Mouse (Mus musculus) stomach, postnatal 0 days (tissue): Measurements from ENCODE around the gene Hmga1b. TPM values are rescaled to one million over a fixed set of nuclear protein-coding genes. Genes with fewer than 3 reads are reported as not detected.
A peak's percentile ranks its signal among the peaks of the same experiment; 100 is the strongest.
"Not testable (repeated sequence)": the region's sequence is repeated elsewhere in the genome, so short reads cannot be mapped to it uniquely, and the experiment has no call there.

ENCODE experiments used
- ATAC-seq: fragments of 200-750 bp; cut with Nextera tagmentation; 2 replicates; pipeline ENCODE4 v1.8.0; 2017; ENCODE audit not compliant: low FRiP score, low TSS enrichment
- DNase-seq: peaks from one replicate; pipeline ENCODE4 v3.0.0-alpha.2; 2016; ENCODE audit warnings: low spot score
- H3K27ac ChIP-seq: fragments of 300-500 bp; sonication (generic); replicated peaks from 2 replicates; pipeline ENCODE4 v1.5.1; 2014; ENCODE audit warnings: mild to moderate bottlenecking, control low read depth
- H3K27me3 ChIP-seq: fragments of 300-500 bp; sonication (generic); 2 replicates; pipeline ENCODE4 v1.6.1; 2014; ENCODE audit warnings: low read length; ENCODE audit not compliant: control insufficient read depth, insufficient read depth
- H3K36me3 ChIP-seq: fragments of 300-500 bp; sonication (generic); 2 replicates; pipeline ENCODE4 v1.6.1; 2014; ENCODE audit warnings: low read length, mixed read lengths; ENCODE audit not compliant: control insufficient read depth, insufficient read depth
- H3K4me1 ChIP-seq: fragments of 300-500 bp; sonication (generic); replicated peaks from 2 replicates; pipeline ENCODE4 v1.6.1; 2014; ENCODE audit warnings: antibody characterized with exemption; ENCODE audit not compliant: control insufficient read depth, insufficient read depth
- H3K4me2 ChIP-seq: fragments of 300-500 bp; sonication (generic); replicated peaks from 2 replicates; pipeline ENCODE4 v1.6.1; 2014; ENCODE audit warnings: low read depth, mild to moderate bottlenecking, control low read depth, moderate library complexity
- H3K4me3 ChIP-seq: fragments of 300-500 bp; sonication (generic); 2 replicates; pipeline ENCODE4 v1.5.1; 2014; ENCODE audit warnings: low read depth, low read length, control low read depth
- H3K9ac ChIP-seq: fragments of 300-500 bp; sonication (generic); 2 replicates; pipeline ENCODE4 v1.6.1; 2014; ENCODE audit warnings: mild to moderate bottlenecking, low read length, control low read depth, mixed read lengths
- H3K9me3 ChIP-seq: fragments of 300-500 bp; sonication (generic); 2 replicates; pipeline ENCODE4 v1.6.1; 2016; ENCODE audit warnings: low read length; ENCODE audit not compliant: control insufficient read depth
- CTCF ChIP-seq: IDR thresholded peaks from 2 replicates; pipeline ENCODE4 v1.5.1; 2016; ENCODE audit warnings: antibody characterized with exemption, low read depth, mild to moderate bottlenecking, moderate library complexity
- EP300 ChIP-seq: optimal IDR thresholded peaks from 2 replicates; pipeline ENCODE3; 2016; ENCODE audit warnings: antibody characterized with exemption
- WGBS: fragments of 180-500 bp; shearing (Covaris S2); extraction: QIAGEN DNeasy Blood & Tissue Kit; methylation state at CpG from one replicate; pipeline ENCODE4 v1.1.7; 2014; 5-methylcytosine and 5-hydroxymethylcytosine counted together
- polyA plus RNA-seq: library from polyadenylated mRNA; unstranded; fragments of >200 nt; fragmentation: Nextera tagmentation; extraction: Ambion mirVana; gene quantifications from 2 replicates; pipeline ENCODE4 v1.2.1, GENCODE M21; 2015

Gene Hmga1b
- polyA plus RNA-seq, 1 experiment from 2014 or later: 3.0 TPM

GRCm38 (mm10) chr11:120744121-120744701, 18.4 kb upstream of the Hmga1b start:
- H3K4me2 ChIP-seq: no peak overlapping the region
- no peak overlapping the region for H3K9ac ChIP-seq
- peak; percentile 81 for ATAC-seq
- 53% methylated on average over 7 of the region's 7 CpGs for WGBS
- H3K27ac ChIP-seq: peak overlapping the region; percentile 77
- H3K27me3 ChIP-seq: no peaks in the 10 kb centered on the region
- H3K4me1 ChIP-seq: no peaks in the 10 kb centered on the region
- no peaks in the 10 kb centered on the region for H3K9me3 ChIP-seq
- TF ChIP-seq CTCF: no peak
- TF ChIP-seq EP300: no peak
- peak; percentile 69 for DNase-seq
- no peak overlapping the region for H3K4me3 ChIP-seq
- H3K36me3 ChIP-seq: no peaks in the 10 kb centered on the region

GRCm38 (mm10) chr11:120747974-120748373, 14.6 kb upstream of the Hmga1b start:
- no peak for DNase-seq
- H3K27ac ChIP-seq: peak overlapping the region; percentile 46; the same call in 1 of the 2 replicates

GRCm38 (mm10) chr11:120749430-120749829, 13.2 kb upstream of the Hmga1b start:
- ATAC-seq: no peak
- H3K36me3 ChIP-seq: no peaks in the 10 kb centered on the region
- H3K4me3 ChIP-seq: no peak overlapping the region
- no peaks in the 10 kb centered on the region for H3K27me3 ChIP-seq
- no peak overlapping the region for H3K9ac ChIP-seq
- H3K4me1 ChIP-seq: no peaks in the 10 kb centered on the region
- DNase-seq: no peak
- H3K27ac ChIP-seq: no peak overlapping the region
- WGBS: 66% methylated on average over 8 of the region's 8 CpGs
- TF ChIP-seq EP300 (no peak), CTCF (peak; percentile 66)
- H3K9me3 ChIP-seq: no peaks in the 10 kb centered on the region
- H3K4me2 ChIP-seq: no peak overlapping the region

More at GRCm38 (mm10) chr11:120747974-120748373, 14.6 kb upstream of the Hmga1b start:
- TF ChIP-seq CTCF (no peak), EP300 (no peak)
- H3K36me3 ChIP-seq: no peaks in the 10 kb centered on the region
- 41% methylated on average over 4 of the region's 4 CpGs for WGBS
- no peak overlapping the region for H3K4me2 ChIP-seq
- no peaks in the 10 kb centered on the region for H3K27me3 ChIP-seq
- H3K4me1 ChIP-seq: no peaks in the 10 kb centered on the region
- H3K9ac ChIP-seq: no peak overlapping the region
- H3K4me3 ChIP-seq: no peak overlapping the region
- 0 out of 2 replicates have a peak, but pooled peaks have one; percentile 21 for ATAC-seq
- H3K9me3 ChIP-seq: no peaks in the 10 kb centered on the region

GRCm38 (mm10) chr11:120751606-120752005, 11.0 kb upstream of the Hmga1b start:
- TF ChIP-seq CTCF: no peak
- TF ChIP-seq EP300: no peak
- WGBS: 49% methylated on average over 4 of the region's 4 CpGs
- Histone ChIP-seq H3K9ac (no peak overlapping the region), H3K4me3 (no peak overlapping the region), H3K9me3 (no peaks in the 10 kb centered on the region), H3K4me2 (no peak overlapping the region), H3K36me3 (no peaks in the 10 kb centered on the region), H3K27ac (no peak overlapping the region), H3K27me3 (no peaks in the 10 kb centered on the region), H3K4me1 (no peaks in the 10 kb centered on the region)
- no peak for ATAC-seq
- DNase-seq: no peak

DNA sequence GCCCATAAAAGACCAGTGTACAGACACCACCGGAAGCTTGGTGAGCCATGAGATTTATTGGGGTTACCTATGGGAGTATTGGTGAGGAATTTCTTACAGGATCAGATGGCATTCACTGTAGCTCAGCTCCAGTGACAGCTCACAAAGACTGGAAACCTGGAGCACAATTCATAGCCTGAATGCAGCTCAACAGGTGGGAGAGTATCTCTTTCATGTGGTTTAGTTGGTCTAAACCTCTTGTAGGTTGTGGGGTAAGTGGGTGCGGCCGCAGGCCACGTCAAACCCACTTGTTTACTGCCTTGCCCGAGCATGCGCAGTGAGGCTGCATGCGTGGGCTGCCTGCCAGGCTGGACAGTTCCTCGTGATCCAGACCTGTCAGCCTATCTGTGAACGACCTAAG, 2.4 kb upstream of the Hmga1b start:
- Histone ChIP-seq H3K9ac (no peak overlapping the region), H3K9me3 (no peaks in the 10 kb centered on the region), H3K27me3 (no peaks in the 10 kb centered on the region), H3K36me3 (no peaks in the 10 kb centered on the region), H3K4me1 (no peaks in the 10 kb centered on the region), H3K4me2 (no peak overlapping the region), H3K27ac (no peak overlapping the region), H3K4me3 (no peak overlapping the region)
- ATAC-seq (no peak), DNase-seq (no peak)
- no peak for TF ChIP-seq CTCF
- TF ChIP-seq EP300: no peak
- 74% methylated on average over 9 of the region's 9 CpGs for WGBS

DNA sequence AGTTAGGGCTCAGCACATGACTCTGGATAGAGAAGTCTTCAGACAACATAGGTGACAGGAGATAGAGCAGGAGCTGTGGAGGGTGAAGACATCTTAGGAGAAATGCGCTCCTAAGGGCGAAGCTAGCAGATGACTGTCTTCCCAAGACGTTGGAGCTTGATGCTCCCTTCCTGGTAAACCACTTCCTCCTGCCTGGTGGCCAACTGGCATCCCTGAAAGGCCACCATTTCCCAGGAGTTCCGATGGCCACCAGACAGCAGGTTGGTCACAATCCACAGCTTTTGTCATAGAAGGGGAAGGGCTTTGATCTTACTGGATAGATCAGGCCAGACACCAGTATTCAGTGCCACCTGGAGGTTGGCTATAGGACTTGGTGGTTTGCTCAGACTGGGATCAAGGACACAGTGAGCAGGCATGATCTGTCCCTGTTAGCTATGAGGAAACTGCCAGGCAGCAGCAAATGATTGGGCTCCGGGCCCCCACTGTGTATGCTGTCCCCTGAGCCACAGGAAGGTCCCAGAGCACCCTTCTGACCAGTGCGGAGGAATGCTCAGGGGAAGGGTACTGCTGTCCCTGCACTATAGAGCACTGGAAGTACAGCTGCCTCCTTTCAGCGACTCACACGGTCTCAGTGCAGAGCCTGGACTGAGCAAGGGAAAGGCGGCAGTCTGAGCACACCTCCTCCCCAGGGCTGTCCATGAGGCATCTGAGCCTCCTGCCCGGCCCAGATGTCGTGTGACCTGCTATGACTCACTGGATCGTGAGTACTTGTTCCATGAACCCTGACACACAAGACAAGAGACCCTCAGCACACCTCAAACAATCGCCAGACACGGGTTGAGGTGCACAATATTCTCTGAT, 553 bp upstream of the Hmga1b start:
- Histone ChIP-seq H3K36me3 (no peaks in the 10 kb centered on the region), H3K9ac (no peak overlapping the region), H3K4me2 (no peak overlapping the region), H3K4me3 (no peak overlapping the region), H3K27me3 (no peaks in the 10 kb centered on the region), H3K9me3 (no peaks in the 10 kb centered on the region), H3K27ac (peak overlapping the region; percentile 67), H3K4me1 (no peaks in the 10 kb centered on the region)
- ATAC-seq: peak; percentile 87
- whole genome bisulfite sequencing: 54% methylated on average over 14 of the region's 14 CpGs
- DNase-seq: peak; percentile 70
- TF ChIP-seq EP300 (no peak), CTCF (peak; percentile 27)

DNA sequence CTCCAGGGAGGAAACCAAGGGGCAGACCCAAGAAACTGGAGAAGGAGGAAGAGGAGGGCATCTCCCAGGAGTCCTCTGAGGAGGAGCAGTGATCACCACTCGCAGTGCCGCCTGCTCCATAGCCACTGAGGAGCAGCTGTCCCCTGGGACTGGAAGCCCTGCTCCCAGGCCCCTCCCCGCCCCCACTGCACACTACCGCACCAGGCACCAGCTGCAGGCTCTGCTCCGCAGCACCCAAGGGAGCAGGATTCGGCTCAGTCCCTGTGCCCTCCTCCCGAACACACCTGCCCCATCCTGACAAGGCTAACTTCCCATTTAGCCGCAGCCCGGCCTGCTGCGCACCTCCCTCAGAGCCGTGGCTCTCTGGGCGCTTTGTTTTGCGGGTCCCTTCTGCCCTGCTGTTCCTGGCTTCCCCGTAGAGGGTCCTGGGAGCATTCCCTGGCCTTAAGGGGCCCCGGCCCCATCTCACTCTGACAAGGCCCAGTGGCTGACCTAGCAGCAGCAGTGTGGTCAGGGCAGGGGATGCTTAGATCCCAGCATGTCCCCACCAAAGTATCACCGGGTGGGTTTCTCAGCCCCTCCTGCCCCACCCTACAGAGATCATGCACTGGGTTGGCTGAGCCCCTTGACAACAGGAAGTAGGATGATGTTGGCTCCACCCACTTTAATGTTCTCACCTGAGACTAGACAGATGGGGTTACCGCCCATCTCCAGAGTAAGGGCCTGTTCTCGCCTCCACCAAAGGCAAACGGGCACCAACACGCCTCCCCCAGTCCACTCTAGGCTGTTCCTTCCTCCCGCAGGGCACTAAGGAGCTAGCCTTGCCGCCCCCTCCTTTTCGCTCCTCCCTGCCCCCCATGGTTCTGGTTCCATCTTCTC, 766 bp downstream of the Hmga1b start:
- H3K4me1 ChIP-seq, H3K36me3 ChIP-seq, H3K9ac ChIP-seq, H3K9me3 ChIP-seq, H3K27ac ChIP-seq, H3K27me3 ChIP-seq, DNase-seq, H3K4me3 ChIP-seq, H3K4me2 ChIP-seq: not testable (repeated sequence)
- WGBS: 18% methylated on average over 2 of the region's 23 CpGs
- ATAC-seq: peak; percentile 47

DNA sequence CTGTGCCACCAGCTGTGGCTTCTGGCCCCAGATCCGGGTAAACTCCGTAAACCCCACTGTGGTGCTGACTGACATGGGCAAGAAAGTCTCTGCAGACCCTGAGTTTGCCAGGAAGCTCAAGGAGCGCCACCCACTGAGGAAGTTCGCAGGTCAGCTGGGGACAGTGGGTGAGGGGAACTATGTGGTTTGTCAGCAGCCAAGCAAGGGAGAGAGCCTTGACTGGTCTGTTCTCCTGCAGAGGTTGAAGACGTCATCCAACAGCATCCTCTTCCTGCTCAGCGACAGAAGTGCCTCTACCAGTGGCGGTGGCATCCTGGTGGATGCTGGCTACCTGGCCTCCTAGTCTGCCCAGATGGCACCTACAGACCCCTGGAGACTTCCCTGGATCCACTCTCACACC, 4.4 kb downstream of the Hmga1b start:
- H3K4me2 ChIP-seq, H3K27ac ChIP-seq, H3K9me3 ChIP-seq, DNase-seq, H3K4me3 ChIP-seq, H3K4me1 ChIP-seq, H3K36me3 ChIP-seq, H3K9ac ChIP-seq, H3K27me3 ChIP-seq, ATAC-seq: not testable (repeated sequence)
- 72% methylated on average over 3 of the region's 7 CpGs for WGBS
